Mouse (Mus musculus): Measurements from ENCODE around the gene Lrfn2. TPM values are rescaled to one million over a fixed set of nuclear protein-coding genes. Genes with fewer than 3 reads are reported as not detected.

Lrfn2 gene
- polyA plus RNA-seq, 1 experiment, result 0.22 TPM

DNA sequence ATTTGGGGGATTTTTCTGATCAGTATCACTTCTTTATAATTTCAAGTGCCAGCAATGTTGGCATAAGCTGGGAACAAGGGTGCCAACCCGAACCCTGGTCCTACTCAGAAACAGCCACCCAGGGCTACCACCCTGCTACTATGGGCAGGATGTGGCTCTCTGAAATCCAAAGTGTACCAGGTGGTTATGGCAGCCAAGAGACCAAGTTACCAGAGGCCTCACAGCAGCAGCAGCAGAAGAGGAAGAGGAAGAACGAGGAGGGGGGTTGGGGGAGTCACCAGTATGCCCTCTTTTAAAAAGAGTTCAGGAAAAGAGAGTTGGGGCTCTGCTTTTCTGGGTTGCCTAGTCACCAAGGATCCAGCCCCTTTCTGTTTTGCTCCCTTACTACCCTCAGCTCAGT lies 147.5 kb downstream of the Lrfn2 start:
- no peaks in the 10 kb centered on the region for H3K36me3 ChIP-seq (ENCODE audit: control insufficient read depth, insufficient read depth, low read length)
- no peaks in the 10 kb centered on the region for H3K4me1 ChIP-seq (ENCODE audit: control insufficient read depth, insufficient read depth, low read length)
- WGBS, result 73% methylated on average over 2 of the region's 2 CpGs
- no peak for TF ChIP-seq CTCF (conservative IDR thresholded peaks at IDR 0.05; ENCODE audit: insufficient read depth, insufficient read length, low read depth, low read length)
- no peak for TF ChIP-seq POLR2A (IDR thresholded peaks at IDR 0.05; ENCODE audit: low read depth, low read length)
- no peaks in the 10 kb centered on the region for H3K27me3 ChIP-seq (replicated peaks; ENCODE audit: control insufficient read depth, insufficient read depth, low read length)
- no peak for DNase-seq
- no peak overlapping the region for H3K4me3 ChIP-seq (ENCODE audit: insufficient read depth, low read depth, low read length)
- no peak overlapping the region for H3K27ac ChIP-seq (ENCODE audit: insufficient read depth, low read depth, low read length)

DNA sequence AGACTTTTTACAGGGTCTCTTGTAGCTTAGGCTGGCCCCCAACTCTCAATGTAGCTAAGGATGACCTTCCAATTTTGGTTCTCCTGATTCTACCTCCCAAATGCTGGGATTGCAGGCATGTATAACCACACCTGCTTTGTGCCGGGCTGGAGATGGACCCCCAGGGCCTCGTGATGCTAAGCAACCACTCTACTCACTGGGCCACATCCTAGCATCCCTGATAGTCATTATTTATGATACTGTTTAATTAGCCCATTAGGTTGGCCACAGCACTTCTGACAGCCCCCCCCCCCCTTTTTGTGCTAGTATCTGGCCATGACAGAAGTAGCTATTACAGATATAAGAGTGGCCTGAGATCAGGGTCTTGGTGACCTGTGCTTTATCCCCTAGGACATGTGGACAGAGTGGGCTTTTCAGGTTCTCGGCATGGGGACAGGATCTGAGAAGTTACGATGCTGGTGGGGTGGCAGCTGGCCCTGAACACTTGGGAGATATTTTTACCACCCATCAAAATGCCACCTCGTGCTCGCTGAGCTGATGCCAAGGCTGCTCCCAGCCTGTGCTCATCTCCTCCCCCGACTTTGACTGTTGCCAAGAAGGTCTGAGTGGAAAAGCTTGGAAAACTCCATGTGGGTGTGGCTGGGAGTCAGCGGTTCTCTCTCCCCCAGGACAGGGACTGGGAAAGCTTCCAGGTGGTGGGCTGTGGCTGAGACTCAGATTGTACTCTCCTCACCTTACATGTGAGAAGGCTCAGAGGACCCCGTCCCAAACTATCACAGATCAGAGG lies 151.6 kb downstream of the Lrfn2 start:
- Histone ChIP-seq H3K27ac (ENCODE audit: insufficient read depth, low read depth, low read length) (no peak overlapping the region), H3K36me3 (ENCODE audit: control insufficient read depth, insufficient read depth, low read length) (no peaks in the 10 kb centered on the region), H3K4me3 (ENCODE audit: insufficient read depth, low read depth, low read length) (no peak overlapping the region), H3K4me1 (ENCODE audit: control insufficient read depth, insufficient read depth, low read length) (no peaks in the 10 kb centered on the region), H3K27me3 (replicated peaks; ENCODE audit: control insufficient read depth, insufficient read depth, low read length) (no peaks in the 10 kb centered on the region)
- 34% methylated on average over 9 of the region's 9 CpGs for WGBS
- no peak for TF ChIP-seq CTCF (conservative IDR thresholded peaks at IDR 0.05; ENCODE audit: insufficient read depth, insufficient read length, low read depth, low read length)
- TF ChIP-seq POLR2A (IDR thresholded peaks at IDR 0.05; ENCODE audit: low read depth, low read length), result no peak
- DNase-seq, result no peak

DNA sequence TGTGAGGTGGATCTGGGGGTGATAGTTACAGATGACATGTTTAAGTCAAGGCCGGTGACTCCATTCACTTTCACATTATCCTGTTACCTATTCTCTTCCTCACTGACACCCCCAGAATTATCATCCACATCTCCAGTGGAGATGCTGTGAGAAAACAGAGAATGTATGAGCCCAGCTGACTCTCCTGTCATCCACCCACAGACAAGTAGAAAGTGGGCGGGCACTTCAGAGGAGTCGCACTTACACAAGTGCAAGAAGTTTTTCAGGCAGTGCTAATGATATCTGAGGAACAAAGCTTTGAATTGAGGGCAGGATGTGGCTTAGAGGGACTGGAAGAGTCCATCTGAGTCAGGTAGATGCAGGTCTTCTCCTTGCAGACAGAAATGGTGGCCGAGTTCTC lies 152.9 kb downstream of the Lrfn2 start:
- no peaks in the 10 kb centered on the region for H3K36me3 ChIP-seq (ENCODE audit: control insufficient read depth, insufficient read depth, low read length)
- TF ChIP-seq POLR2A (IDR thresholded peaks at IDR 0.05; ENCODE audit: low read depth, low read length) (no peak), CTCF (conservative IDR thresholded peaks at IDR 0.05; ENCODE audit: insufficient read depth, insufficient read length, low read depth, low read length) (no peak)
- no peaks in the 10 kb centered on the region for H3K4me1 ChIP-seq (ENCODE audit: control insufficient read depth, insufficient read depth, low read length)
- DNase-seq, result no peak
- no peaks in the 10 kb centered on the region for H3K27me3 ChIP-seq (replicated peaks; ENCODE audit: control insufficient read depth, insufficient read depth, low read length)
- 89% methylated on average over 4 of the region's 4 CpGs for WGBS
- no peak overlapping the region for H3K27ac ChIP-seq (ENCODE audit: insufficient read depth, low read depth, low read length)
- no peak overlapping the region for H3K4me3 ChIP-seq (ENCODE audit: insufficient read depth, low read depth, low read length)

DNA sequence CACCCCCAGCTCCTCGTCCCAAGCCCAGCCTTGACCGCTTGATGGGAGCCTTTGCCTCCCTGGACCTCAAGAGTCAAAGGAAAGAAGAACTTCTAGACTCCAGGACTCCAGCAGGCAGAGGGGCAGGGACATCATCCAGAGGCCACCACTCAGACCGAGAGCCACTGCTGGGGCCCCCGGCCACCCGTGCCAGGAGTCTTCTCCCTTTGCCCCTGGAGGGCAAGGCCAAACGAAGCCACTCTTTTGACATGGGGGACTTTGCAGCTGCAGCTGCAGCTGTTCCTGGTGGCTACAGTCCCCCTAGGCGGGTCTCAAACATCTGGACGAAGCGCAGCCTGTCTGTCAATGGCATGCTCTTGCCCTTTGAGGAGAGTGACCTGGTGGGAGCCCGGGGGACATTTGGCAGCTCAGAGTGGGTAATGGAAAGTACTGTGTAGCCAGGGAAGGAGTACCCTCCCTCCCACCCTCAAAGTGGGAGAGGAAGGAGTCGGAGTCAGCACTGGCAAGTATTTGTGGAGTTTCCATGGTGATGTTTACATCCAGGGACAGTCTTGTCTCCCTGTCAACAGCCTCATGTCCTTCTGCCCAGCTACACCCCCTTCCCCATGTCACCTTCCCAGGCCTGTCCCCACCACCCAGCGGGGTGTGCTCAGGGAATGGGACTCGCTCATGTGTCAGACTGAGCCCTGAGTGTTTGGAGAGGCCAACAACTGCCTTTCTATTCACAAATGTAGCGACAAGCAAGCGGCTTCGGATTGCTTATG lies 164.8 kb downstream of the Lrfn2 start:
- 77% methylated on average over 16 of the region's 16 CpGs for WGBS

DNA sequence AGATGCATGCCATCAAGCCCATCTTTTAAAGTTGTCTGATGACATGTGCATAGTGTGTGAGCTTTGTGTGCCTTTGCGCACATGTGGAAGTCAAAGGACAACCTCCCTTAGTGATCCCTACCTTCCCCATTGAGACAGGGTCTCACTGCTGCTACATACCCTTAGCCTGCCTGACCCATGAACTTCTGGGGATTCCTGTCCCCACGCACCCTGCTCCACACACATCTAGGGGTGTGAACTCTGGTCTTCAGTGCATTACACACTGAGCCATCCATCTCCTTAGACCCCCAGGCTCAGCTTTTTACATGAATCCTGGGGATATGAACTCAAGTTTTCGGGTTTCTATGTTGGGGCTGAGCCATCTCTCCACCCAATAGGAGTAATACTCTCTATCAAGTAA lies 179.2 kb downstream of the Lrfn2 start:
- no peak for TF ChIP-seq POLR2A (IDR thresholded peaks at IDR 0.05; ENCODE audit: low read depth, low read length)
- DNase-seq, result no peak
- Histone ChIP-seq H3K36me3 (ENCODE audit: control insufficient read depth, insufficient read depth, low read length) (no peaks in the 10 kb centered on the region), H3K4me3 (ENCODE audit: insufficient read depth, low read depth, low read length) (no peak overlapping the region), H3K27ac (ENCODE audit: insufficient read depth, low read depth, low read length) (no peak overlapping the region), H3K27me3 (replicated peaks; ENCODE audit: control insufficient read depth, insufficient read depth, low read length) (no peaks in the 10 kb centered on the region), H3K4me1 (ENCODE audit: control insufficient read depth, insufficient read depth, low read length) (no peaks in the 10 kb centered on the region)
- 96% methylated on average over 3 of the region's 3 CpGs for WGBS

More for the DNA sequence above, 164.8 kb downstream of the Lrfn2 start:
- H3K4me3 ChIP-seq (ENCODE audit: insufficient read depth, low read depth, low read length), result no peak overlapping the region
- H3K27ac ChIP-seq (ENCODE audit: insufficient read depth, low read depth, low read length), result no peak overlapping the region
- DNase-seq, result no peak
- no peaks in the 10 kb centered on the region for H3K27me3 ChIP-seq (replicated peaks; ENCODE audit: control insufficient read depth, insufficient read depth, low read length)
- H3K4me1 ChIP-seq (ENCODE audit: control insufficient read depth, insufficient read depth, low read length), result no peaks in the 10 kb centered on the region
- H3K36me3 ChIP-seq (ENCODE audit: control insufficient read depth, insufficient read depth, low read length), result no peaks in the 10 kb centered on the region
- TF ChIP-seq CTCF (conservative IDR thresholded peaks at IDR 0.05; ENCODE audit: insufficient read depth, insufficient read length, low read depth, low read length), result no peak
- no peak for TF ChIP-seq POLR2A (IDR thresholded peaks at IDR 0.05; ENCODE audit: low read depth, low read length)

GRCm38 (mm10) chr17:49111911-49112310 lies 179.7 kb downstream of the Lrfn2 start:
- 91% methylated on average over 2 of the region's 2 CpGs for WGBS
- no peak overlapping the region for H3K4me3 ChIP-seq (ENCODE audit: insufficient read depth, low read depth, low read length)
- H3K27me3 ChIP-seq (replicated peaks; ENCODE audit: control insufficient read depth, insufficient read depth, low read length), result no peaks in the 10 kb centered on the region
- no peak overlapping the region for H3K27ac ChIP-seq (ENCODE audit: insufficient read depth, low read depth, low read length)
- TF ChIP-seq CTCF (conservative IDR thresholded peaks at IDR 0.05; ENCODE audit: insufficient read depth, insufficient read length, low read depth, low read length), result no peak
- no peak for TF ChIP-seq POLR2A (IDR thresholded peaks at IDR 0.05; ENCODE audit: low read depth, low read length)
- no peaks in the 10 kb centered on the region for H3K4me1 ChIP-seq (ENCODE audit: control insufficient read depth, insufficient read depth, low read length)
- H3K36me3 ChIP-seq (ENCODE audit: control insufficient read depth, insufficient read depth, low read length), result no peaks in the 10 kb centered on the region
- no peak for DNase-seq

- TF ChIP-seq CTCF (conservative IDR thresholded peaks at IDR 0.05; ENCODE audit: insufficient read depth, insufficient read length, low read depth, low read length) (no peak), POLR2A (IDR thresholded peaks at IDR 0.05; ENCODE audit: low read depth, low read length) (no peak)
- Histone ChIP-seq H3K27me3 (replicated peaks; ENCODE audit: control insufficient read depth, insufficient read depth, low read length) (no peaks in the 10 kb centered on the region), H3K4me1 (ENCODE audit: control insufficient read depth, insufficient read depth, low read length) (no peaks in the 10 kb centered on the region), H3K4me3 (ENCODE audit: insufficient read depth, low read depth, low read length) (no peak overlapping the region), H3K36me3 (ENCODE audit: control insufficient read depth, insufficient read depth, low read length) (no peaks in the 10 kb centered on the region), H3K27ac (ENCODE audit: insufficient read depth, low read depth, low read length) (no peak overlapping the region)
- 51% methylated on average over 3 of the region's 3 CpGs for WGBS
- no peak for DNase-seq
These were observed 181.2 kb downstream of the Lrfn2 start for GRCm38 (mm10) chr17:49113336-49113735.
